Mouse (Mus musculus) kidney, embryonic 16.5 days (tissue): ENCODE data around the gene Raver1. TPM values are rescaled to one million over a fixed set of nuclear protein-coding genes. Genes with fewer than 3 reads are reported as not detected.

ENCODE experiments used
- ATAC-seq: fragments of 200-750 bp; cut with Nextera tagmentation; 2 replicates; pipeline ENCODE4 v1.8.0; 2017; ENCODE audit warnings: moderate TSS enrichment; ENCODE audit not compliant: low FRiP score, low TSS enrichment
- H3K27ac ChIP-seq: fragments of 300-500 bp; sonication (generic); 2 replicates; pipeline ENCODE4 v1.5.1; 2014; ENCODE audit warnings: low read length
- H3K27me3 ChIP-seq: fragments of 300-500 bp; sonication (generic); 2 replicates; pipeline ENCODE4 v1.6.1; 2014; ENCODE audit warnings: low read length, control low read depth, mixed read lengths; ENCODE audit not compliant: insufficient read depth
- H3K36me3 ChIP-seq: fragments of 300-500 bp; sonication (generic); 2 replicates; pipeline ENCODE4 v1.6.1; 2014; ENCODE audit warnings: low read length, control low read depth, mixed read lengths; ENCODE audit not compliant: insufficient read depth
- H3K4me1 ChIP-seq: fragments of 300-500 bp; sonication (generic); 2 replicates; pipeline ENCODE4 v1.6.1; 2014; ENCODE audit warnings: low read length, control low read depth, mixed read lengths; ENCODE audit not compliant: insufficient read depth
- H3K4me2 ChIP-seq: fragments of 300-500 bp; sonication (generic); replicated peaks from 2 replicates; pipeline ENCODE4 v1.6.1; 2014; ENCODE audit warnings: low read depth, low read length
- H3K4me3 ChIP-seq: fragments of 300-500 bp; sonication (generic); 2 replicates; pipeline ENCODE4 v1.5.1; 2014; ENCODE audit warnings: mild to moderate bottlenecking, low read length
- H3K9ac ChIP-seq: fragments of 300-500 bp; sonication (generic); replicated peaks from 2 replicates; pipeline ENCODE4 v1.6.1; 2014; ENCODE audit warnings: low read length
- H3K9me3 ChIP-seq: fragments of 300-500 bp; sonication (generic); 2 replicates; pipeline ENCODE4 v1.6.1; 2016; ENCODE audit warnings: low read length, control low read depth
- WGBS: fragments of 180-500 bp; shearing (Covaris S2); extraction: QIAGEN DNeasy Blood & Tissue Kit; methylation state at CpG from one replicate; pipeline ENCODE4 v1.1.7; 2014; 5-methylcytosine and 5-hydroxymethylcytosine counted together
- polyA plus RNA-seq: library from polyadenylated mRNA; unstranded; fragments of >200 nt; fragmentation: Nextera tagmentation; extraction: Ambion mirVana; gene quantifications from 2 replicates; pipeline ENCODE4 v1.2.1, GENCODE M21; 2015

Raver1 gene
- polyA plus RNA-seq, 1 experiment from 2014 or later, result 66.8 TPM

- Histone ChIP-seq H3K27ac (peak within 1 kb of the TSS; percentile 65), H3K4me3 (peak within 1 kb of the TSS; percentile 59), H3K9ac (peak within 1 kb of the TSS; percentile 71), H3K4me1 (no peaks in the 10 kb centered on the region), H3K4me2 (peak within 1 kb of the TSS; percentile 65), H3K27me3 (no peaks in the 10 kb centered on the region), H3K36me3 (peaks cover 5% of the 10 kb centered on the region; the same call in 1 of the 2 replicates), H3K9me3 (no peaks in the 10 kb centered on the region)
- WGBS, result 6% methylated on average over 37 of the region's 37 CpGs
- peak; percentile 98 for ATAC-seq
Observed at GRCm38 (mm10) chr9:21131059-21131956, 39.5 kb upstream of the Raver1 start, which contains the start of gene Tyk2. TSS of gene Tyk2 (minus strand) at chr9:21131243.

- ATAC-seq, result no peak
- 69% methylated on average over 2 of the region's 2 CpGs for WGBS
- Histone ChIP-seq H3K4me1 (no peaks in the 10 kb centered on the region), H3K27ac (no peak overlapping the region), H3K4me2 (no peak overlapping the region), H3K9me3 (no peaks in the 10 kb centered on the region), H3K9ac (no peak overlapping the region), H3K4me3 (no peak overlapping the region), H3K36me3 (peaks cover 17% of the 10 kb centered on the region), H3K27me3 (no peaks in the 10 kb centered on the region)
Observed at GRCm38 (mm10) chr9:21126259-21126627, 34.4 kb upstream of the Raver1 start.

- 87% methylated on average over 9 of the region's 9 CpGs for WGBS
- peaks cover 21% of the 10 kb centered on the region for H3K36me3 ChIP-seq
- H3K9ac ChIP-seq, result no peak overlapping the region
- H3K4me1 ChIP-seq, result no peaks in the 10 kb centered on the region
- no peaks in the 10 kb centered on the region for H3K27me3 ChIP-seq
- no peak for ATAC-seq
- H3K9me3 ChIP-seq, result no peaks in the 10 kb centered on the region
- H3K4me3 ChIP-seq, result no peak overlapping the region
- no peak overlapping the region for H3K27ac ChIP-seq
- no peak overlapping the region for H3K4me2 ChIP-seq
Observed at GRCm38 (mm10) chr9:21125502-21126258, 33.9 kb upstream of the Raver1 start.

GRCm38 (mm10) chr9:21124837-21125236, 33.0 kb upstream of the Raver1 start:
- H3K4me2 ChIP-seq, result no peak overlapping the region
- H3K27ac ChIP-seq, result no peak overlapping the region
- peaks cover 24% of the 10 kb centered on the region for H3K36me3 ChIP-seq
- H3K9me3 ChIP-seq, result no peaks in the 10 kb centered on the region
- H3K27me3 ChIP-seq, result no peaks in the 10 kb centered on the region
- no peak overlapping the region for H3K9ac ChIP-seq
- no peaks in the 10 kb centered on the region for H3K4me1 ChIP-seq
- WGBS, result 77% methylated on average over 5 of the region's 5 CpGs
- H3K4me3 ChIP-seq, result no peak overlapping the region
- no peak for ATAC-seq

- H3K9ac ChIP-seq, result no peak overlapping the region
- whole genome bisulfite sequencing, result 94% methylated on average over 16 of the region's 16 CpGs
Observed at GRCm38 (mm10) chr9:21121483-21121882, 29.7 kb upstream of the Raver1 start.

GRCm38 (mm10) chr9:21117073-21117472, 25.3 kb upstream of the Raver1 start:
- ATAC-seq, result no peak
- H3K27ac ChIP-seq, result no peak overlapping the region
- H3K36me3 ChIP-seq, result 0 out of 2 replicates have a peak, but pooled peaks cover 11% of the 10 kb centered on the region
- no peaks in the 10 kb centered on the region for H3K27me3 ChIP-seq
- H3K4me1 ChIP-seq, result no peaks in the 10 kb centered on the region
- H3K9ac ChIP-seq, result no peak overlapping the region
- no peak overlapping the region for H3K4me3 ChIP-seq
- no peak overlapping the region for H3K4me2 ChIP-seq
- WGBS, result 72% methylated on average over 6 of the region's 6 CpGs
- H3K9me3 ChIP-seq, result no peaks in the 10 kb centered on the region

More at GRCm38 (mm10) chr9:21121483-21121882, 29.7 kb upstream of the Raver1 start:
- Histone ChIP-seq H3K4me3 (no peak overlapping the region), H3K4me1 (no peaks in the 10 kb centered on the region), H3K4me2 (no peak overlapping the region), H3K27ac (no peak overlapping the region), H3K27me3 (no peaks in the 10 kb centered on the region), H3K9me3 (no peaks in the 10 kb centered on the region), H3K36me3 (peaks cover 19% of the 10 kb centered on the region; the same call in 1 of the 2 replicates)
- no peak for ATAC-seq

- Histone ChIP-seq H3K27ac (no peak overlapping the region), H3K4me2 (no peak overlapping the region), H3K9ac (no peak overlapping the region), H3K4me3 (no peak overlapping the region), H3K9me3 (no peaks in the 10 kb centered on the region), H3K36me3 (no peaks in the 10 kb centered on the region), H3K4me1 (no peaks in the 10 kb centered on the region), H3K27me3 (no peaks in the 10 kb centered on the region)
- ATAC-seq, result no peak
- WGBS, result 89% methylated on average over 8 of the region's 8 CpGs
Observed at GRCm38 (mm10) chr9:21115105-21115504, 23.3 kb upstream of the Raver1 start.

- 85% methylated on average over 7 of the region's 7 CpGs for whole genome bisulfite sequencing
- Histone ChIP-seq H3K4me3 (no peak overlapping the region), H3K4me2 (no peak overlapping the region), H3K4me1 (no peaks in the 10 kb centered on the region), H3K27me3 (no peaks in the 10 kb centered on the region), H3K36me3 (no peaks in the 10 kb centered on the region), H3K27ac (no peak overlapping the region), H3K9me3 (no peaks in the 10 kb centered on the region), H3K9ac (no peak overlapping the region)
- ATAC-seq, result no peak
Observed at GRCm38 (mm10) chr9:21114190-21114589, 22.4 kb upstream of the Raver1 start.

- ATAC-seq, result no peak
- H3K4me3 ChIP-seq, result no peak overlapping the region
- no peaks in the 10 kb centered on the region for H3K4me1 ChIP-seq
- H3K4me2 ChIP-seq, result no peak overlapping the region
- H3K27me3 ChIP-seq, result no peaks in the 10 kb centered on the region
- no peak overlapping the region for H3K27ac ChIP-seq
- no peak overlapping the region for H3K9ac ChIP-seq
- no peaks in the 10 kb centered on the region for H3K9me3 ChIP-seq
- 76% methylated on average over 6 of the region's 6 CpGs for WGBS
- H3K36me3 ChIP-seq, result no peaks in the 10 kb centered on the region
Observed at GRCm38 (mm10) chr9:21113751-21114150, 21.9 kb upstream of the Raver1 start.
